Mouse (Mus musculus) olfactory bulb, adult 2 months (tissue): ENCODE results near the gene Dhrs4.

ENCODE experiments used
- CTCF ChIP-seq: fragments of 200-500 bp; IDR thresholded peaks from 2 replicates; pipeline ENCODE4 v1.5.1; 2012; ENCODE audit warnings: low read depth, mild to moderate bottlenecking, low read length, moderate library complexity; ENCODE audit not compliant: insufficient read depth
- POLR2A ChIP-seq: fragments of 200-500 bp; IDR thresholded peaks from 2 replicates; pipeline ENCODE4 v1.6.1; 2012; ENCODE audit warnings: mild to moderate bottlenecking, low read depth, low read length, moderate library complexity; ENCODE audit not compliant: insufficient read depth

DNA sequence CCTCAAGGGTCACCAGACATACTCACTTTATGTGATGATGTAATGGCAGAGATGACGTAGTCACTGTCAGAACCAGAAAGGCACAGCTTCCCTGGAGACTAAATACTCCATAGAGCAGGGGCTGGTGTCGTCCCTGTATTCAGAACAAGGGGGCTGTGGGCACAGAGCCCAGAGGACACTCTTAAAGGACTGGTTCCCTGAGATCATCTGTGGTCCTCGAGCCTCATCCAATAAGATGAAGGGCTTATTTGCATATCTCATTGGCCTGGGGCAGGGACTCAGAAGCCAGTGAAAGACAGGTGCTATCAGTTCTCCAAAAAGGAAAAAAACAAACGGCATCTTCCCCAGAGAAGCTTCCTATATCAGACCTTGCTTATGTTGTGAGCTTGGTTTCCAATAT lies 45.5 kb downstream of the Dhrs4 start:
- TF ChIP-seq POLR2A: no peak
- no peak for TF ChIP-seq CTCF
